Mouse (Mus musculus): ENCODE measurements at regions not wholly inside any gene's neighbourhood (a gene's known extent, or its start where the extent isn't known, plus 50 kb on each side); places are given as distances from the start of the nearest gene placed in this dataset.

GRCm38 (mm10) chr1:73685734-73686133 lies 438.5 kb downstream of the Tns1 start:
- no peaks in the 10 kb centered on the region for H3K27me3 ChIP-seq (ENCODE audit: control insufficient read depth, insufficient read depth, low read depth, low read length)
- H3K4me3 ChIP-seq (ENCODE audit: low read depth, low read length), result no peak overlapping the region
- no peaks in the 10 kb centered on the region for H3K36me3 ChIP-seq (ENCODE audit: control insufficient read depth, insufficient read depth, low read length)
- H3K9me3 ChIP-seq (replicated peaks; ENCODE audit: control insufficient read depth, low read length, poor library complexity, severe bottlenecking), result no peaks in the 10 kb centered on the region
- H3K27ac ChIP-seq (ENCODE audit: low read length), result no peak overlapping the region
- no peak overlapping the region for H3K4me2 ChIP-seq (ENCODE audit: low read length)
- no peaks in the 10 kb centered on the region for H3K4me1 ChIP-seq (ENCODE audit: control insufficient read depth, insufficient read depth, low read length)
- H3K9ac ChIP-seq (ENCODE audit: low read depth, low read length), result no peak overlapping the region
- WGBS, result 79% methylated on average over 4 of the region's 4 CpGs
- no peak for ATAC-seq

- Histone ChIP-seq H3K36me3 (ENCODE audit: control insufficient read depth, insufficient read depth, low read length) (no peaks in the 10 kb centered on the region), H3K27me3 (ENCODE audit: control insufficient read depth, insufficient read depth, low read depth, low read length) (no peaks in the 10 kb centered on the region), H3K27ac (ENCODE audit: low read length) (no peak overlapping the region), H3K9ac (ENCODE audit: low read depth, low read length) (no peak overlapping the region), H3K4me2 (ENCODE audit: low read length) (no peak overlapping the region), H3K4me3 (ENCODE audit: low read depth, low read length) (no peak overlapping the region), H3K9me3 (replicated peaks; ENCODE audit: control insufficient read depth, low read length, poor library complexity, severe bottlenecking) (no peaks in the 10 kb centered on the region), H3K4me1 (ENCODE audit: control insufficient read depth, insufficient read depth, low read length) (no peaks in the 10 kb centered on the region)
- WGBS, result 90% methylated on average over 4 of the region's 4 CpGs
- ATAC-seq, result no peak
These were observed 439.2 kb downstream of the Tns1 start for GRCm38 (mm10) chr1:73685066-73685465.

GRCm38 (mm10) chr1:73684166-73684565 lies 440.1 kb downstream of the Tns1 start:
- H3K4me1 ChIP-seq (ENCODE audit: control insufficient read depth, insufficient read depth, low read length), result no peaks in the 10 kb centered on the region
- no peaks in the 10 kb centered on the region for H3K36me3 ChIP-seq (ENCODE audit: control insufficient read depth, insufficient read depth, low read length)
- H3K4me2 ChIP-seq (ENCODE audit: low read length), result no peak overlapping the region
- no peak for ATAC-seq
- H3K27me3 ChIP-seq (ENCODE audit: control insufficient read depth, insufficient read depth, low read depth, low read length), result no peaks in the 10 kb centered on the region
- H3K27ac ChIP-seq (ENCODE audit: low read length), result no peak overlapping the region
- 92% methylated on average over 5 of the region's 5 CpGs for WGBS
- H3K9ac ChIP-seq (ENCODE audit: low read depth, low read length), result no peak overlapping the region
- no peak overlapping the region for H3K4me3 ChIP-seq (ENCODE audit: low read depth, low read length)
- no peaks in the 10 kb centered on the region for H3K9me3 ChIP-seq (replicated peaks; ENCODE audit: control insufficient read depth, low read length, poor library complexity, severe bottlenecking)

- Histone ChIP-seq H3K36me3 (ENCODE audit: control insufficient read depth, insufficient read depth, low read length) (no peaks in the 10 kb centered on the region), H3K27ac (ENCODE audit: low read length) (no peak overlapping the region), H3K9ac (ENCODE audit: low read depth, low read length) (no peak overlapping the region), H3K9me3 (replicated peaks; ENCODE audit: control insufficient read depth, low read length, poor library complexity, severe bottlenecking) (no peaks in the 10 kb centered on the region), H3K4me1 (ENCODE audit: control insufficient read depth, insufficient read depth, low read length) (no peaks in the 10 kb centered on the region), H3K27me3 (ENCODE audit: control insufficient read depth, insufficient read depth, low read depth, low read length) (no peaks in the 10 kb centered on the region), H3K4me2 (ENCODE audit: low read length) (no peak overlapping the region), H3K4me3 (ENCODE audit: low read depth, low read length) (no peak overlapping the region)
- WGBS, result 76% methylated on average over 4 of the region's 4 CpGs
- ATAC-seq, result no peak
These were observed 440.9 kb downstream of the Tns1 start for GRCm38 (mm10) chr1:73683132-73683888.

- ATAC-seq, result no peak
- Histone ChIP-seq H3K9me3 (replicated peaks; ENCODE audit: control insufficient read depth, low read length, poor library complexity, severe bottlenecking) (no peaks in the 10 kb centered on the region), H3K27me3 (ENCODE audit: control insufficient read depth, insufficient read depth, low read depth, low read length) (no peaks in the 10 kb centered on the region), H3K9ac (ENCODE audit: low read depth, low read length) (no peak overlapping the region), H3K4me3 (ENCODE audit: low read depth, low read length) (no peak overlapping the region), H3K4me1 (ENCODE audit: control insufficient read depth, insufficient read depth, low read length) (no peaks in the 10 kb centered on the region), H3K36me3 (ENCODE audit: control insufficient read depth, insufficient read depth, low read length) (no peaks in the 10 kb centered on the region), H3K4me2 (ENCODE audit: low read length) (no peak overlapping the region), H3K27ac (ENCODE audit: low read length) (no peak overlapping the region)
- WGBS, result 77% methylated on average over 1 of the region's 1 CpGs
These were observed 442.6 kb downstream of the Tns1 start for GRCm38 (mm10) chr1:73681697-73682096.

GRCm38 (mm10) chr1:73680829-73681228 lies 443.4 kb downstream of the Tns1 start:
- Histone ChIP-seq H3K9ac (ENCODE audit: low read depth, low read length) (no peak overlapping the region), H3K9me3 (replicated peaks; ENCODE audit: control insufficient read depth, low read length, poor library complexity, severe bottlenecking) (no peaks in the 10 kb centered on the region; the same call in 1 of the 2 replicates), H3K27ac (ENCODE audit: low read length) (no peak overlapping the region), H3K4me2 (ENCODE audit: low read length) (no peak overlapping the region), H3K36me3 (ENCODE audit: control insufficient read depth, insufficient read depth, low read length) (no peaks in the 10 kb centered on the region), H3K4me1 (ENCODE audit: control insufficient read depth, insufficient read depth, low read length) (no peaks in the 10 kb centered on the region), H3K27me3 (ENCODE audit: control insufficient read depth, insufficient read depth, low read depth, low read length) (no peaks in the 10 kb centered on the region), H3K4me3 (ENCODE audit: low read depth, low read length) (no peak overlapping the region)
- 94% methylated on average over 3 of the region's 3 CpGs for WGBS
- ATAC-seq, result no peak

- H3K36me3 ChIP-seq (ENCODE audit: control insufficient read depth, insufficient read depth, low read length), result no peaks in the 10 kb centered on the region
- no peak for ATAC-seq
- H3K4me2 ChIP-seq (ENCODE audit: low read length), result no peak overlapping the region
- no peak overlapping the region for H3K4me3 ChIP-seq (ENCODE audit: low read depth, low read length)
- H3K4me1 ChIP-seq (ENCODE audit: control insufficient read depth, insufficient read depth, low read length), result no peaks in the 10 kb centered on the region
- H3K27me3 ChIP-seq (ENCODE audit: control insufficient read depth, insufficient read depth, low read depth, low read length), result no peaks in the 10 kb centered on the region
- H3K9ac ChIP-seq (ENCODE audit: low read depth, low read length), result no peak overlapping the region
- WGBS, result 66% methylated on average over 1 of the region's 1 CpGs
- H3K9me3 ChIP-seq (replicated peaks; ENCODE audit: control insufficient read depth, low read length, poor library complexity, severe bottlenecking), result no peaks in the 10 kb centered on the region; the same call in 1 of the 2 replicates
- H3K27ac ChIP-seq (ENCODE audit: low read length), result no peak overlapping the region
These were observed 450.4 kb downstream of the Tns1 start for GRCm38 (mm10) chr1:73673851-73674235.

- Histone ChIP-seq H3K36me3 (ENCODE audit: control insufficient read depth, insufficient read depth, low read length) (no peaks in the 10 kb centered on the region), H3K27ac (ENCODE audit: low read length) (no peak overlapping the region), H3K4me1 (ENCODE audit: control insufficient read depth, insufficient read depth, low read length) (no peaks in the 10 kb centered on the region), H3K27me3 (ENCODE audit: control insufficient read depth, insufficient read depth, low read depth, low read length) (no peaks in the 10 kb centered on the region), H3K9me3 (replicated peaks; ENCODE audit: control insufficient read depth, low read length, poor library complexity, severe bottlenecking) (no peaks in the 10 kb centered on the region; the same call in 1 of the 2 replicates), H3K4me3 (ENCODE audit: low read depth, low read length) (no peak overlapping the region), H3K4me2 (ENCODE audit: low read length) (no peak overlapping the region), H3K9ac (ENCODE audit: low read depth, low read length) (no peak overlapping the region)
- 25% methylated on average over 4 of the region's 4 CpGs for WGBS
- no peak for ATAC-seq
These were observed 450.9 kb downstream of the Tns1 start for GRCm38 (mm10) chr1:73673191-73673850.

GRCm38 (mm10) chr1:73672239-73672638 lies 452.0 kb downstream of the Tns1 start:
- Histone ChIP-seq H3K9me3 (replicated peaks; ENCODE audit: control insufficient read depth, low read length, poor library complexity, severe bottlenecking) (no peaks in the 10 kb centered on the region; the same call in 1 of the 2 replicates), H3K4me1 (ENCODE audit: control insufficient read depth, insufficient read depth, low read length) (no peaks in the 10 kb centered on the region), H3K4me3 (ENCODE audit: low read depth, low read length) (no peak overlapping the region), H3K36me3 (ENCODE audit: control insufficient read depth, insufficient read depth, low read length) (no peaks in the 10 kb centered on the region), H3K4me2 (ENCODE audit: low read length) (no peak overlapping the region), H3K27me3 (ENCODE audit: control insufficient read depth, insufficient read depth, low read depth, low read length) (no peaks in the 10 kb centered on the region), H3K9ac (ENCODE audit: low read depth, low read length) (no peak overlapping the region), H3K27ac (ENCODE audit: low read length) (no peak overlapping the region)
- no peak for ATAC-seq
- WGBS, result 94% methylated on average over 4 of the region's 4 CpGs
